8 mouse cellular contexts compared by ENCODE assay signal in the genomic region with DNA sequence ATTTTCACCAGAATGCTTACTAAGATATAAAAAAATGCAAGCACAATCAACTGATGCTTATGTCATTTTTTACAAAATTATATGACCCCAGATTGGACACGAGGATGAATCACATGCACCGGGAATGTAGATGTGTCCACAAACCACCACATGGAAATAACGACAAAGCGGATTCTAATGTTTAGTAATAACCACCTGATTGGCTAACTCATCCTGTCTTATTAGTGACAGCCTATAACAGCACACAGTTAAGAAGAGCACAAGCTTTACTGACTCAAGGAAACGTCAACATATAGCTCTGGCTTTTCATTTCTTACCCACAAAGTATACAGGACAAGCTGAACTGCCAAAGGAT.
DNase-seq lines count a peak whose midpoint lies in the region; ATAC-seq and TF ChIP-seq lines count a peak whose summit lies in the region.

No protein-coding gene starts in this region.

- DNase-seq in heart, postnatal 10 days = no peak
- peak; percentile 47 for DNase-seq in hindbrain, postnatal 0 days (ENCODE audit: low spot score)
- DNase-seq in midbrain, embryonic 14.5 days = peak; percentile 42
- DNase-seq in thymus, adult 18-20 months = no peak
- no peak for DNase-seq in adipocyte (ENCODE audit: low spot score)
- no peak for DNase-seq in kidney, adult 2 months

- 14% methylated on average over 5 of the region's 5 CpGs for WGBS in heart, embryonic 14.5 days
- WGBS in hindbrain, postnatal 0 days = 19% methylated on average over 5 of the region's 5 CpGs
- WGBS in midbrain, embryonic 14.5 days = 19% methylated on average over 5 of the region's 5 CpGs
- 18% methylated on average over 5 of the region's 5 CpGs for WGBS in kidney, adult 2 months

- TF ChIP-seq CTCF in hindbrain, postnatal 0 days (IDR thresholded peaks at IDR 0.05; ENCODE audit: low read depth) = no peak
- TF ChIP-seq CTCF in kidney, adult 2 months (conservative IDR thresholded peaks at IDR 0.05; ENCODE audit: insufficient read depth, insufficient read length, low read depth, low read length) = no peak

- peak overlapping the region in 1 of 2 experiments; percentile 37; a peak in 2 of 4 replicates for H3K27ac ChIP-seq in heart, embryonic 14.5 days (replicated peaks in 1 of 2; ENCODE audit: control insufficient read depth in 1 of 2, insufficient read depth in 1 of 2, low read depth in 2 of 2, low read length in 2 of 2)
- H3K27ac ChIP-seq in hindbrain, postnatal 0 days = peak overlapping the region; percentile 72
- peak overlapping the region; percentile 76 for H3K27ac ChIP-seq in midbrain, embryonic 14.5 days (replicated peaks; ENCODE audit: low read depth, low read length)
- no peak overlapping the region for H3K27ac ChIP-seq in kidney, adult 2 months (ENCODE audit: insufficient read depth, low read depth, low read length)

- ATAC-seq in heart, embryonic 14.5 days (ENCODE audit: insufficient number of reproducible peaks, insufficient read depth, low FRiP score, low read depth) = no peak
- peak; percentile 7 for ATAC-seq in common myeloid progenitor, adult 5-6 weeks (replicated peaks; ENCODE audit: low read depth, poor library complexity, severe bottlenecking)
- ATAC-seq in hindbrain, postnatal 0 days = peak; percentile 52
- peak; percentile 35; the same call in 1 of the 2 replicates for ATAC-seq in midbrain, embryonic 14.5 days (ENCODE audit: low FRiP score, low TSS enrichment)

- H3K36me3 ChIP-seq in heart, embryonic 14.5 days (ENCODE audit: control insufficient read depth, insufficient read depth, low read length) = no peaks in the 10 kb centered on the region
- no peaks in the 10 kb centered on the region for H3K36me3 ChIP-seq in hindbrain, postnatal 0 days (ENCODE audit: insufficient read depth, low read length)
- H3K36me3 ChIP-seq in midbrain, embryonic 14.5 days (ENCODE audit: control insufficient read depth, insufficient read depth, low read length) = no peaks in the 10 kb centered on the region
- no peaks in the 10 kb centered on the region for H3K36me3 ChIP-seq in kidney, adult 2 months (ENCODE audit: control insufficient read depth, insufficient read depth, low read length)

- H3K4me1 ChIP-seq in heart, embryonic 14.5 days (ENCODE audit: control insufficient read depth in 2 of 2, insufficient read depth in 2 of 2, low read length in 2 of 2) = peaks cover 34 to 69% of the 10 kb centered on the region in 2 experiments
- peaks cover 30% of the 10 kb centered on the region for H3K4me1 ChIP-seq in hindbrain, postnatal 0 days (ENCODE audit: insufficient read depth, low read length)
- peaks cover 43% of the 10 kb centered on the region for H3K4me1 ChIP-seq in midbrain, embryonic 14.5 days (ENCODE audit: control insufficient read depth, insufficient read depth, low read length)
- H3K4me1 ChIP-seq in kidney, adult 2 months (ENCODE audit: control insufficient read depth, insufficient read depth, low read length) = peaks cover 28% of the 10 kb centered on the region

- H3K4me3 ChIP-seq in heart, embryonic 14.5 days (ENCODE audit: control insufficient read depth in 1 of 2, insufficient read depth in 1 of 2, low read depth in 1 of 2, low read length in 2 of 2) = peak overlapping the region; percentile 29 to 36; a peak in 3 of 4 replicates
- H3K4me3 ChIP-seq in hindbrain, postnatal 0 days (ENCODE audit: low read length) = peak overlapping the region; percentile 29
- H3K4me3 ChIP-seq in midbrain, embryonic 14.5 days (replicated peaks; ENCODE audit: low read depth, low read length) = peak overlapping the region; percentile 32
- no peak overlapping the region for H3K4me3 ChIP-seq in kidney, adult 2 months (ENCODE audit: insufficient read depth, low read depth, low read length)

- no peak for TF ChIP-seq POLR2A in kidney, adult 2 months (IDR thresholded peaks at IDR 0.05; ENCODE audit: low read depth, low read length)

- no peaks in the 10 kb centered on the region for H3K9me3 ChIP-seq in heart, embryonic 14.5 days (ENCODE audit: control insufficient read depth, low read length)
- H3K9me3 ChIP-seq in hindbrain, postnatal 0 days (ENCODE audit: low read length) = no peaks in the 10 kb centered on the region
- no peaks in the 10 kb centered on the region for H3K9me3 ChIP-seq in midbrain, embryonic 14.5 days (ENCODE audit: control insufficient read depth, low read length)

- H3K4me2 ChIP-seq in heart, embryonic 14.5 days (ENCODE audit: low read length) = peak overlapping the region; percentile 74
- H3K4me2 ChIP-seq in hindbrain, postnatal 0 days (ENCODE audit: low read depth, low read length) = peak overlapping the region; percentile 52
- H3K4me2 ChIP-seq in midbrain, embryonic 14.5 days (ENCODE audit: low read length) = peak overlapping the region; percentile 58

- H3K9ac ChIP-seq in heart, embryonic 14.5 days (ENCODE audit: low read length) = peak overlapping the region; percentile 22; the same call in 1 of the 2 replicates
- H3K9ac ChIP-seq in hindbrain, postnatal 0 days (replicated peaks; ENCODE audit: low read length) = peak overlapping the region; percentile 40
- H3K9ac ChIP-seq in midbrain, embryonic 14.5 days (replicated peaks; ENCODE audit: low read length) = peak overlapping the region; percentile 49; the same call in 1 of the 2 replicates

- H3K27me3 ChIP-seq in heart, embryonic 14.5 days (ENCODE audit: control insufficient read depth, insufficient read depth, low read length) = no peaks in the 10 kb centered on the region
- H3K27me3 ChIP-seq in hindbrain, postnatal 0 days (ENCODE audit: insufficient read depth, low read length) = no peaks in the 10 kb centered on the region
- no peaks in the 10 kb centered on the region for H3K27me3 ChIP-seq in midbrain, embryonic 14.5 days (ENCODE audit: control insufficient read depth, insufficient read depth, low read length)
- H3K27me3 ChIP-seq in kidney, adult 2 months (replicated peaks; ENCODE audit: control insufficient read depth, insufficient read depth, low read length) = no peaks in the 10 kb centered on the region

- intact Hi-C loops in heart, postnatal 10 days (cut with DNase I) = no loop called here

Comparison
In these comparisons a context has a peak if more than half of its experiments do, and no peak if none do; other contexts are left out.
1. DNase-seq: peak in hindbrain, postnatal 0 days (single experiment) and midbrain, embryonic 14.5 days (single experiment); none in heart, postnatal 10 days (0 of 2), thymus, adult 18-20 months (0 of 2), adipocyte (single experiment) and kidney, adult 2 months (single experiment).
2. Peak in every context shown above with its lines, with median percentiles within 50 percentile points of each other: H3K4me2 ChIP-seq and H3K9ac ChIP-seq.